Mouse (Mus musculus) spleen, adult 2 months (tissue): ENCODE measurements around the gene Atp5d.

ENCODE experiments used
- CTCF ChIP-seq: fragments of 200-500 bp; IDR thresholded peaks from 2 replicates; pipeline ENCODE4 v1.5.1; 2011; ENCODE audit warnings: mild to moderate bottlenecking, inconsistent platforms; ENCODE audit not compliant: insufficient read depth, insufficient read length, insufficient replicate concordance; ENCODE audit errors: extremely low read depth
- POLR2A ChIP-seq: fragments of 200-500 bp; IDR thresholded peaks from 2 replicates; pipeline ENCODE4 v1.6.1; 2011; ENCODE audit warnings: low read depth, low read length, inconsistent platforms

- TF ChIP-seq CTCF = no peak
- no peak for TF ChIP-seq POLR2A
Measured at GRCm38 (mm10) chr10:80135641-80136040, 2.8 kb upstream of the Atp5d start.
